Comparison of ENCODE assay signal across 8 mouse cellular contexts in the genomic region with DNA sequence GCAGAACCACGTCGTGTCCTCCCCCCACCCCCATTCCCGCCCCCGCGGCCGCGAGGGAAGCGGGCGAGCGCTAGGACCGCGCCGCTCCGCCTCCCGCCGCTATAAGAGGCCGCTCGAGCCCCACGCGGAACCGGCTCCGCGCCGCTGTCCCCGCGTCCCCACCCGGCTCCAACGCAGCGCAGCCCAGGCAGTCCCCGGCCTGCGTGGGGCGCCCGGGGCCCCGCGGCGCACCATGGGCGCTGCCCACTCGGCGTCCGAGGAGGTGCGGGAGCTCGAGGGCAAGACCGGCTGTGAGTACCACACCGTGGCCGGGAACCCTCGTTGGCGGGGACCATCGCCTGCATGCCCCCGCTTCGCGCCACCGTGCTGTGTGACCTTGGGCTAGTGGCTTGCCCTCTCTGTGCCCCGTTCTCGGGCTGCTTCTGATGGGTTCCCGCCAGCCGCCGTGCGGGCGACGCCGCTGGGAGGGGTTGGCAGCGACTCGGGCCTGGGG. TPM values are rescaled to one million over a fixed set of nuclear protein-coding genes. Genes with fewer than 3 reads are reported as not detected.
A peak's percentile ranks its signal among the peaks of the same experiment; 100 is the strongest.
DNase-seq lines count a peak whose midpoint lies in the region; ATAC-seq and TF ChIP-seq lines count a peak whose summit lies in the region.

TSS of gene Tesc (plus strand) at position 46 of the 493 bp plus-strand sequence.

- H3K27me3 ChIP-seq in forebrain, embryonic 13.5 days = peaks cover 60% of the 10 kb centered on the region
- H3K27me3 ChIP-seq in lung, postnatal 0 days (replicated peaks; ENCODE audit: insufficient read depth, low read length) = peaks cover 37% of the 10 kb centered on the region

- peak within 1 kb of the TSS; percentile 60 for H3K4me3 ChIP-seq in left cerebral cortex, adult 2 months
- peak within 1 kb of the TSS; percentile 67 for H3K4me3 ChIP-seq in forebrain, embryonic 13.5 days
- H3K4me3 ChIP-seq in lung, postnatal 0 days (ENCODE audit: low read depth, low read length) = peak within 1 kb of the TSS; percentile 46

- peak within 1 kb of the TSS; percentile 99 for H3K4me2 ChIP-seq in forebrain, embryonic 13.5 days
- H3K4me2 ChIP-seq in lung, postnatal 0 days (replicated peaks; ENCODE audit: low read depth, low read length) = peak within 1 kb of the TSS; percentile 90

- H3K36me3 ChIP-seq in forebrain, embryonic 13.5 days (ENCODE audit: poor library complexity, severe bottlenecking) = no peaks in the 10 kb centered on the region
- H3K36me3 ChIP-seq in lung, postnatal 0 days (ENCODE audit: insufficient read depth, low read length) = no peaks in the 10 kb centered on the region

- ATAC-seq in forebrain, embryonic 13.5 days = peak; percentile 29; the same call in 1 of the 2 replicates
- ATAC-seq in inflammation-experienced regulatory T-cells, adult 6 months = peak; percentile 7
- ATAC-seq in lung, postnatal 0 days = peak; percentile 8; the same call in 1 of the 2 replicates

- peak within 1 kb of the TSS; percentile 67 for H3K9ac ChIP-seq in forebrain, embryonic 13.5 days
- H3K9ac ChIP-seq in lung, postnatal 0 days (replicated peaks; ENCODE audit: low read depth) = no peak within 1 kb of the TSS

- intact Hi-C loops in left cerebral cortex, adult 2 months (cut with DNase I) = loop anchor here (2.0 to 5.0 kb wide), 2 partner anchors 25 to 40 kb away; no protein-coding TSS in a partner anchor
- intact Hi-C loops in left cerebral cortex, postnatal 4 days (cut with DNase I) = no loop called here

- no peaks in the 10 kb centered on the region for H3K9me3 ChIP-seq in forebrain, embryonic 13.5 days (replicated peaks)
- no peaks in the 10 kb centered on the region for H3K9me3 ChIP-seq in lung, postnatal 0 days (ENCODE audit: low read length)

- TF ChIP-seq EP300 in lung, postnatal 0 days (IDR thresholded peaks at IDR 0.05) = no peak

- WGBS in forebrain, embryonic 13.5 days = under 1% methylated on average over 53 of the region's 63 CpGs
- WGBS in lung, postnatal 0 days = 1% methylated on average over 46 of the region's 63 CpGs

- peak within 1 kb of the TSS; percentile 74 for H3K27ac ChIP-seq in left cerebral cortex, adult 2 months
- H3K27ac ChIP-seq in forebrain, embryonic 13.5 days = no peak within 1 kb of the TSS
- no peak within 1 kb of the TSS for H3K27ac ChIP-seq in lung, postnatal 0 days (ENCODE audit: low read length)

- H3K4me1 ChIP-seq in forebrain, embryonic 13.5 days = peaks cover 50% of the 10 kb centered on the region
- peaks cover 8% of the 10 kb centered on the region; the same call in 1 of the 2 replicates for H3K4me1 ChIP-seq in lung, postnatal 0 days (ENCODE audit: insufficient read depth, low read depth, low read length)

- DNase-seq in left cerebral cortex, adult 2 months (ENCODE audit: extremely low spot score in 1 of 2, low spot score in 2 of 2) = no peak
- no peak for DNase-seq in left cerebral cortex, postnatal 4 days
- DNase-seq in adrenal gland, postnatal 10 days = peak; percentile 67
- DNase-seq in lung, postnatal 0 days (ENCODE audit: low spot score) = no peak
- DNase-seq in testis, postnatal 10 days (ENCODE audit: low spot score) = peak; percentile 56
- DNase-seq in gastrocnemius, postnatal 25 days = no peak

- no peak for TF ChIP-seq CTCF in left cerebral cortex, adult 2 months (IDR thresholded peaks at IDR 0.05)
- no peak for TF ChIP-seq CTCF in lung, postnatal 0 days (IDR thresholded peaks at IDR 0.05)

RNA-seq across cellular contexts. Expression of gene Tesc, which starts in this region (rescaled TPM):
- total RNA-seq in left cerebral cortex, adult 2 months (2021) = 10 to 100 TPM; 82.0 to 87.3 TPM
- total RNA-seq in left cerebral cortex, postnatal 4 days (2021) = 1 to 10 TPM; 3.7 to 5.4 TPM
- total RNA-seq in adrenal gland, postnatal 10 days (2021) = 10 to 100 TPM; 54.4 to 61.5 TPM
- polyA plus RNA-seq in forebrain, embryonic 13.5 days (2015; fragmentation: Nextera tagmentation; extraction: Ambion mirVana) = 4.5 and 5.2 TPM in 2 replicates
- 1 to 10 TPM; 3.2 to 6.1 (median 5.5) TPM for polyA plus RNA-seq in inflammation-experienced regulatory T-cells, adult 6 months (2017; shearing (Covaris generic))
- 1.5 and 1.6 TPM in 2 replicates for polyA plus RNA-seq in lung, postnatal 0 days (2015; fragmentation: Nextera tagmentation; extraction: Ambion mirVana)
- total RNA-seq in gastrocnemius, postnatal 25 days (2021) = 1 to 10 TPM in 1 of 2 experiments, under 1 TPM in 1; 0.28 to 1.0 TPM

Comparison
In these comparisons a context has a peak if more than half of its experiments do, and no peak if none do; other contexts are left out.
1. RNA of gene Tesc (total RNA-seq): 82.0 to 87.3 TPM in left cerebral cortex, adult 2 months and 54.4 to 61.5 TPM in adrenal gland, postnatal 10 days; 3.7 to 5.4 TPM in left cerebral cortex, postnatal 4 days and 0.28 to 1.0 TPM in gastrocnemius, postnatal 25 days; every median in the first group is over 4 times any median in the second.
2. DNase-seq: peak in adrenal gland, postnatal 10 days (single experiment) and testis, postnatal 10 days (single experiment); none in left cerebral cortex, adult 2 months (0 of 2), left cerebral cortex, postnatal 4 days (single experiment), lung, postnatal 0 days (single experiment) and gastrocnemius, postnatal 25 days (single experiment).
3. Peak in every context shown above with its lines, with median percentiles within 50 percentile points of each other: H3K4me3 ChIP-seq and ATAC-seq.